In the genomic region with DNA sequence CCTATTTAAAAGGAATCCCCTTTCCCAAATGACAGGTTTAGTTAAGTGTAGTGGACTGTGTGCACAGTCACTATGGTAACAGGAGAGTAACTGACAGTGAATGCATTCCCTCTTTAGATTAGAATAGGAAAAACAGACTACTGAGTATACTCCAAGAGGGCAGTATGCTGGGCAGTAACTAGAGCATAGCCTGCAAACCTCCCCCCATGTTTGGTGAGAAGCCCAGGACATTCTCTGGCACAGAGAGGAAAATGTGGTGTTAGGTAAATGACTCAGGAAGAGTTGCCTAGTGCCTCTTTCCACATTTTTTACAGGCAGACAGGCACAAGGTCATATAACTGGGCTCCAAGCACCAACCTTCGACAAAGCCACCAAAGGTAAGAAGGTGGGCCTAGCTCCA, we compare ENCODE assay signal across 16 mouse cellular contexts.
DNase-seq lines count a peak whose midpoint lies in the region; ATAC-seq lines count a peak whose summit lies in the region.
"Had no signal": no experiment of that assay in that cellular context is flagged by ENCODE, and none has a peak within 500 bp of the region (broad histone marks: within the 10 kb centered on the region; RNA-seq: fewer than 3 reads in every experiment).

No protein-coding gene starts in this region.

- peaks cover 29% of the 10 kb centered on the region for H3K4me1 ChIP-seq in hindbrain, embryonic 15.5 days (replicated peaks)
- peaks cover 16% of the 10 kb centered on the region for H3K4me1 ChIP-seq in hindbrain, embryonic 13.5 days (replicated peaks)

- no peak overlapping the region for H3K9ac ChIP-seq in hindbrain, embryonic 15.5 days
- no peak overlapping the region for H3K9ac ChIP-seq in hindbrain, embryonic 13.5 days
- H3K9ac ChIP-seq: heart, embryonic 15.5 days; liver, embryonic 14.5 days had no signal

- H3K36me3 ChIP-seq in hindbrain, embryonic 15.5 days, result no peaks in the 10 kb centered on the region
- no peaks in the 10 kb centered on the region for H3K36me3 ChIP-seq in hindbrain, embryonic 13.5 days
- H3K36me3 ChIP-seq: heart, embryonic 15.5 days had no signal

- no peaks in the 10 kb centered on the region for H3K9me3 ChIP-seq in hindbrain, embryonic 15.5 days
- no peaks in the 10 kb centered on the region for H3K9me3 ChIP-seq in hindbrain, embryonic 13.5 days
- H3K9me3 ChIP-seq: heart, embryonic 15.5 days had no signal

- H3K4me2 ChIP-seq in hindbrain, embryonic 15.5 days, result no peak overlapping the region
- no peak overlapping the region for H3K4me2 ChIP-seq in hindbrain, embryonic 13.5 days
- H3K4me2 ChIP-seq: heart, embryonic 15.5 days had no signal

- DNase-seq in cerebellum, postnatal 10 days, result peak; percentile 58 to 59
- no peak for DNase-seq in cerebellum, postnatal 4 days (ENCODE audit: low spot score in 2 of 2)
- DNase-seq in retina, postnatal 1 day, result peak; percentile 27
- DNase-seq in retina, embryonic 14.5 days (ENCODE audit: low spot score), result no peak
- peak; percentile 44 for DNase-seq in skeletal muscle tissue, adult 2 months (ENCODE audit: low read depth, low spot score)
- no peak for DNase-seq in thymus, postnatal 10 days (ENCODE audit: low spot score in 2 of 2)
- DNase-seq: B cell, adult 2 months; cerebellum, adult 18-20 months; embryo, embryonic 11 days; right cerebral cortex, postnatal 14 days; thymus, adult 18-20 months had no signal

- H3K27me3 ChIP-seq in hindbrain, embryonic 15.5 days, result no peaks in the 10 kb centered on the region
- H3K27me3 ChIP-seq in hindbrain, embryonic 13.5 days, result no peaks in the 10 kb centered on the region
- H3K27me3 ChIP-seq: heart, embryonic 15.5 days had no signal

- 86% methylated on average over 1 of the region's 1 CpGs for WGBS in hindbrain, embryonic 15.5 days
- WGBS in hindbrain, embryonic 13.5 days, result 88% methylated on average over 1 of the region's 1 CpGs

- no peak overlapping the region for H3K4me3 ChIP-seq in hindbrain, embryonic 15.5 days
- no peak overlapping the region for H3K4me3 ChIP-seq in hindbrain, embryonic 13.5 days
- H3K4me3 ChIP-seq: heart, embryonic 15.5 days had no signal

- H3K27ac ChIP-seq in hindbrain, embryonic 15.5 days (replicated peaks), result 0 out of 2 replicates have a peak overlapping the region, but pooled peaks have one; percentile 24
- H3K27ac ChIP-seq in hindbrain, embryonic 13.5 days, result no peak overlapping the region
- H3K27ac ChIP-seq: heart, embryonic 15.5 days; kidney, postnatal 0 days; liver, embryonic 14.5 days had no signal

- no peak for ATAC-seq in hindbrain, embryonic 15.5 days (ENCODE audit: low FRiP score, low read depth)
- no peak for ATAC-seq in hindbrain, embryonic 13.5 days (ENCODE audit: low FRiP score)

Comparison
In these comparisons a context has a peak if more than half of its experiments do, and no peak if none do; other contexts are left out.
1. DNase-seq: peak in cerebellum, postnatal 10 days (2 of 2), retina, postnatal 1 day (single experiment) and skeletal muscle tissue, adult 2 months (single experiment); none in cerebellum, postnatal 4 days (0 of 2), retina, embryonic 14.5 days (single experiment) and thymus, postnatal 10 days (0 of 2).